Mouse (Mus musculus): ENCODE data around the gene Ugt2a2. TPM values are rescaled to one million over a fixed set of nuclear protein-coding genes. Genes with fewer than 3 reads are reported as not detected.
"Not testable (repeated sequence)": the region's sequence is repeated elsewhere in the genome, so short reads cannot be mapped to it uniquely, and the experiment has no call there.

Ugt2a2 gene
- polyA plus RNA-seq, 1 experiment from 2014 or later, result not detected

GRCm38 (mm10) chr5:87436264-87436663 lies 45.8 kb downstream of the Ugt2a2 start:
- Histone ChIP-seq H3K36me3 (no peaks in the 10 kb centered on the region), H3K4me2 (replicated peaks) (no peak overlapping the region), H3K9ac (no peak overlapping the region), H3K9me3 (no peaks in the 10 kb centered on the region), H3K4me3 (replicated peaks) (no peak overlapping the region), H3K27ac (no peak overlapping the region), H3K4me1 (replicated peaks) (no peaks in the 10 kb centered on the region), H3K27me3 (replicated peaks) (no peaks in the 10 kb centered on the region)
- ATAC-seq, result peak; percentile 82
- 40% methylated on average over 3 of the region's 3 CpGs for WGBS

GRCm38 (mm10) chr5:87425676-87426075 lies 56.4 kb downstream of the Ugt2a2 start:
- H3K36me3 ChIP-seq, result no peaks in the 10 kb centered on the region
- 88% methylated on average over 3 of the region's 3 CpGs for WGBS
- no peak overlapping the region for H3K9ac ChIP-seq
- no peak for ATAC-seq
- H3K4me1 ChIP-seq (replicated peaks), result no peaks in the 10 kb centered on the region
- H3K4me3 ChIP-seq (replicated peaks), result no peak overlapping the region
- H3K27ac ChIP-seq, result no peak overlapping the region
- H3K27me3 ChIP-seq (replicated peaks), result no peaks in the 10 kb centered on the region
- no peaks in the 10 kb centered on the region for H3K9me3 ChIP-seq
- no peak overlapping the region for H3K4me2 ChIP-seq (replicated peaks)

GRCm38 (mm10) chr5:87424041-87424440 lies 58.0 kb downstream of the Ugt2a2 start, which contains the start of gene Ugt2b38:
Gene Ugt2b38 (minus strand): TSS chr5:87424203.
- not testable (repeated sequence) for ATAC-seq; H3K4me2 ChIP-seq (replicated peaks)
- WGBS, result 91% methylated on average over 1 of the region's 2 CpGs

More at GRCm38 (mm10) chr5:87424041-87424440, 58.0 kb downstream of the Ugt2a2 start, which contains the start of gene Ugt2b38:
- not testable (repeated sequence) for H3K36me3 ChIP-seq; H3K9me3 ChIP-seq; H3K27me3 ChIP-seq (replicated peaks); H3K4me1 ChIP-seq (replicated peaks); H3K27ac ChIP-seq; H3K4me3 ChIP-seq (replicated peaks); H3K9ac ChIP-seq

Other genes with a start within 250 kb of the Ugt2a2 start
- gene Ugt2b37, start 227.5 kb downstream of the Ugt2a2 start, polyA plus RNA-seq (2015; fragmentation: Nextera tagmentation; extraction: Ambion mirVana), result not detected in 2 replicates
- gene Ugt2a3, start 145.1 kb downstream of the Ugt2a2 start, polyA plus RNA-seq (2015; fragmentation: Nextera tagmentation; extraction: Ambion mirVana), result 3.1 and 3.6 TPM in 2 replicates
- gene Ugt2b38, start 58.1 kb downstream of the Ugt2a2 start, polyA plus RNA-seq (2015; fragmentation: Nextera tagmentation; extraction: Ambion mirVana), result not detected in 2 replicates
- gene Gm43638, start 4.5 kb upstream of the Ugt2a2 start, polyA plus RNA-seq (2015; fragmentation: Nextera tagmentation; extraction: Ambion mirVana), result not detected in 2 replicates
- gene Ugt2a1, start 8.6 kb upstream of the Ugt2a2 start, polyA plus RNA-seq (2015; fragmentation: Nextera tagmentation; extraction: Ambion mirVana), result not detected in 2 replicates
- gene Sult1b1, start 55.9 kb upstream of the Ugt2a2 start, polyA plus RNA-seq (2015; fragmentation: Nextera tagmentation; extraction: Ambion mirVana), result 43.0 and 49.7 TPM in 2 replicates
- 43.6 and 56.5 TPM in 2 replicates for gene Sult1d1, start 86.8 kb upstream of the Ugt2a2 start, polyA plus RNA-seq (2015; fragmentation: Nextera tagmentation; extraction: Ambion mirVana)
- gene Sult1e1, start 109.3 kb upstream of the Ugt2a2 start, polyA plus RNA-seq (2015; fragmentation: Nextera tagmentation; extraction: Ambion mirVana), result not detected in 2 replicates
- gene Csn1s1, start 183.9 kb upstream of the Ugt2a2 start, polyA plus RNA-seq (2015; fragmentation: Nextera tagmentation; extraction: Ambion mirVana), result not detected in 2 replicates
- not detected in 2 replicates for gene Csn2, start 217.4 kb upstream of the Ugt2a2 start, polyA plus RNA-seq (2015; fragmentation: Nextera tagmentation; extraction: Ambion mirVana)

Measured in intestine, embryonic 15.5 days (tissue).